Mouse (Mus musculus) cerebellum, adult 2 months (tissue): ENCODE measurements around the gene Eme1. TPM values are rescaled to one million over a fixed set of nuclear protein-coding genes. Genes with fewer than 3 reads are reported as not detected.
"Not testable (repeated sequence)": the region's sequence is repeated elsewhere in the genome, so short reads cannot be mapped to it uniquely, and the experiment has no call there.

Source experiments
- DNase-seq, 2 experiments: peaks; one replicate each; pipeline ENCODE4 v3.0.0; 2021
- H3K27ac ChIP-seq: fragments of 200-500 bp; 2 replicates; pipeline ENCODE4 v1.5.1; 2012; ENCODE audit warnings: low read length, control low read depth, inconsistent platforms; ENCODE audit not compliant: insufficient read depth
- H3K27me3 ChIP-seq: fragments of 200-500 bp; 2 replicates; pipeline ENCODE4 v1.6.1; 2012; ENCODE audit warnings: inconsistent platforms, mild to moderate bottlenecking, low read length, moderate library complexity; ENCODE audit not compliant: control insufficient read depth, insufficient read depth
- H3K4me1 ChIP-seq: fragments of 200-500 bp; 2 replicates; pipeline ENCODE4 v1.6.1; 2011; ENCODE audit warnings: low read length; ENCODE audit not compliant: control insufficient read depth, insufficient read depth
- H3K4me3 ChIP-seq: fragments of 200-500 bp; replicated peaks from 2 replicates; pipeline ENCODE3; 2011; ENCODE audit warnings: mild to moderate bottlenecking, low read depth, low read length, control low read depth; ENCODE audit not compliant: insufficient read depth
- CTCF ChIP-seq: fragments of 200-500 bp; IDR thresholded peaks from 2 replicates; pipeline ENCODE4 v1.5.1; 2011; ENCODE audit warnings: low read depth, mild to moderate bottlenecking, control low read depth, low read length, moderate library complexity, borderline replicate concordance; ENCODE audit not compliant: insufficient read depth
- POLR2A ChIP-seq: fragments of 200-500 bp; IDR thresholded peaks from 2 replicates; pipeline ENCODE4 v1.6.1; 2011; ENCODE audit warnings: low read length, control low read depth, borderline replicate concordance; ENCODE audit not compliant: insufficient read depth
- WGBS: fragments of 180-500 bp; shearing (Covaris S2); methylation state at CpG from one replicate; pipeline ENCODE4 v1.1.7; 2018; 5-methylcytosine and 5-hydroxymethylcytosine counted together
- polyA plus RNA-seq: library from polyadenylated mRNA; depleted of rRNA; stranded (reverse); fragments of >200 nt; gene quantifications from 2 replicates; pipeline ENCODE4 v1.2.3, GENCODE M21; 2012; rRNA removed

The Eme1 gene
- 0.21 and 0.30 TPM in 2 replicates for polyA plus RNA-seq

DNA sequence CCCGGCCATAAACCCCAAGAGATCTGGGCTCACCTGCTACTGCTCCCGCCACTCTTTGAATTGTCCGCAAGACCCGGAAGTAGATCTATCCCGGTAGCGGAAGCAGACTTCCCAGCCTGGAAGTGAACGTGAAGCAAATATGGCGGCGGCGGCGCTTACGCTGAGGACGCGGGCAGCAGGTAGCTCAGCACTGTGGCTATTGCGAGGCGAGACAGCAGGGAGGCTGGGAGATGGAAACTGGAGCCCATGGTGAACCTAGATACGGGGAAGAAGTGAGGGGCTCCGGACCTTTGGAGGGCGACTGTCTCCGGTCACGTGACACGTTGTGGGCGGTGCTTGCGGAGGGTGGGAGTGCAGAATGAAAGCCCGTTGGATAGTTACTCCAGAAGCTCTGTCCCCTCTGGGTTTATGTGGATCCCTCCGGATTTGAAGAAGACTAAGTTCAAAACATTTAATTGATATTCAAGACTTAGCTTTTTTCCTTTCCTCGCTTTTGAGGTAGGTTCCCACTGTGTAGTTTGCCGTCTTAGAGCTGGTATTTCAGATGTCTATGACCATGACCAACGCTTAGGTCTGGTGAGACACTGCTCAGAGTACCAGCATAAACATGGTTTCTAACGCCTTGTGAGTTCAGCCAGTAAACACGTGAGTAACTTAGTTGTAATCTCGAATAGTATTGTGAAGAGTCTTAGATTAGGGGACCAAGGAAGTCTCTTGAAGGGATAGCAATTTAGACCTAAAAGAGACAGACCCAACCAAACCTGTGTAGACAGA is at the start of gene Eme1, which contains the start of gene Mrpl27:
Gene Eme1 (minus strand): TSS at position 302 of the 774 bp plus-strand sequence.
Gene Mrpl27 (plus strand): TSS at position 105 of the 774 bp plus-strand sequence.
- DNase-seq, result peak; percentile 88 to 91
- H3K4me1 ChIP-seq, result no peaks in the 10 kb centered on the region
- 1% methylated on average over 32 of the region's 32 CpGs for WGBS
- TF ChIP-seq CTCF, result no peak
- peak; percentile 47; the same call in 1 of the 2 replicates for TF ChIP-seq POLR2A
- H3K4me3 ChIP-seq, result peak within 1 kb of the TSS; percentile 89
- peak within 1 kb of the TSS; percentile 82 for H3K27ac ChIP-seq
- no peaks in the 10 kb centered on the region for H3K27me3 ChIP-seq

- Histone ChIP-seq H3K4me3 (no peak overlapping the region), H3K27ac (no peak overlapping the region), H3K4me1 (peaks cover 4% of the 10 kb centered on the region), H3K27me3 (no peaks in the 10 kb centered on the region)
- TF ChIP-seq CTCF (no peak), POLR2A (no peak)
- peak in 1 of 2 experiments; percentile 21 for DNase-seq
- 21% methylated on average over 3 of the region's 3 CpGs for WGBS
Observed at GRCm38 (mm10) chr11:94702216-94702610, 48.4 kb upstream of the Eme1 start.

- no peak overlapping the region for H3K27ac ChIP-seq
- no peaks in the 10 kb centered on the region for H3K27me3 ChIP-seq
- peaks cover 4% of the 10 kb centered on the region for H3K4me1 ChIP-seq
- H3K4me3 ChIP-seq, result peak overlapping the region; percentile 50
- TF ChIP-seq POLR2A, result no peak
- TF ChIP-seq CTCF, result no peak
- WGBS, result 28% methylated on average over 27 of the region's 27 CpGs
- peak; percentile 17 to 30 for DNase-seq
Observed at GRCm38 (mm10) chr11:94701401-94702215, 47.8 kb upstream of the Eme1 start.

- no peak overlapping the region for H3K27ac ChIP-seq
- DNase-seq, result no peak
- TF ChIP-seq POLR2A (no peak), CTCF (no peak)
- 98% methylated on average over 3 of the region's 3 CpGs for WGBS
- peaks cover 4% of the 10 kb centered on the region for H3K4me1 ChIP-seq
- no peak overlapping the region for H3K4me3 ChIP-seq
- H3K27me3 ChIP-seq, result no peaks in the 10 kb centered on the region
Observed at GRCm38 (mm10) chr11:94699399-94699798, 45.6 kb upstream of the Eme1 start.

DNA sequence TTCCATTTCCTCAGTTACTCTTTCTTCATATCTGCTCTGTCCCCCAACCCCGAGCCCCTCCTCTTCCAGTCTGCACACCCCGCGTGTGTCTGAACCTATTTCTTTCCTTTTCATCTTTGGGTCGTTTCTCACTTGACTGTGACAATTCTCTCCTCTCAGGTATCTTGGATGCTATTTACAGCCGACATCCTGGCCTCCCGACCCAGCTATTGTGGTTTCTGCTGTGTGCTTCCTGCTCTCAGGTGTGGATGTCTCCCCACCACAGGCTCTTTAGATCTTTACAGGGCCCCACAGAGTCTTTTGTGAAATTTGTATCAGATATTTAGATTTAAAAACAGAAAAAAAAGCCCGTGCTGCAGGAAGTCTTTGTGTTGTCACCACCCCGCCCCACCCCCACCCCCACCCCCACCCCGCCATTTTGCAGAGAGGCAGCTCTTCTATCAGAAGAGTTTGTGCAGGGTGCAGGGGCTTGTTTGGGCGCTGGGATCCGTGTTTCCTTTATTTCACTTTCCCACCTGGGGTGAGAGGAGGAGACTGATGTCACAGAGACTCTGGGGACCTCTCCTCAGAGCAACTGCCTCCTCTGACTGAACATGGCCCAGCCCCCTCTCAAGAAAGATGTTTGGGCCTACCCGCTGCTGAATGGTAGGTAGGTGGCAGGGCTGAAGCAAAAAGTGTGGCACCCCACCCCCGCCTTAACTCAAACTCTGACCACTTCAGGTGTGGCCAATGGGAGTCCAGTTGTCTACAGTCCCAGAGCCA is 44.1 kb upstream of the Eme1 start:
- TF ChIP-seq POLR2A (no peak), CTCF (no peak)

GRCm38 (mm10) chr11:94697140-94697539 is 43.4 kb upstream of the Eme1 start:
- no peak for DNase-seq
- WGBS, result 93% methylated on average over 2 of the region's 2 CpGs
- TF ChIP-seq POLR2A, result no peak
- no peak for TF ChIP-seq CTCF

More for the DNA sequence above, 44.1 kb upstream of the Eme1 start:
- Histone ChIP-seq H3K4me3 (no peak overlapping the region), H3K4me1 (peaks cover 3% of the 10 kb centered on the region), H3K27me3 (no peaks in the 10 kb centered on the region), H3K27ac (no peak overlapping the region)
- DNase-seq, result no peak
- WGBS, result 49% methylated on average over 13 of the region's 13 CpGs

GRCm38 (mm10) chr11:94695508-94695907 is 41.7 kb upstream of the Eme1 start:
- Histone ChIP-seq H3K27ac (no peak overlapping the region), H3K27me3 (no peaks in the 10 kb centered on the region), H3K4me3 (no peak overlapping the region), H3K4me1 (no peaks in the 10 kb centered on the region)
- no peak for DNase-seq
- TF ChIP-seq CTCF, result no peak
- no peak for TF ChIP-seq POLR2A
- 85% methylated on average over 6 of the region's 6 CpGs for WGBS

More at GRCm38 (mm10) chr11:94697140-94697539, 43.4 kb upstream of the Eme1 start:
- Histone ChIP-seq H3K27me3 (no peaks in the 10 kb centered on the region), H3K4me1 (no peaks in the 10 kb centered on the region), H3K4me3 (no peak overlapping the region), H3K27ac (no peak overlapping the region)

- DNase-seq, H3K27ac ChIP-seq, H3K4me1 ChIP-seq, H3K27me3 ChIP-seq, H3K4me3 ChIP-seq: not testable (repeated sequence)
Observed at GRCm38 (mm10) chr11:94692502-94692901, 38.7 kb upstream of the Eme1 start.
